Mouse (Mus musculus): ENCODE data around the gene Gm11444. TPM values are rescaled to one million over a fixed set of nuclear protein-coding genes. Genes with fewer than 3 reads are reported as not detected.

Gm11444 gene
- polyA plus RNA-seq, 1 experiment from 2014 or later: not detected

GRCm38 (mm10) chr11:85800380-85800779 is 49.8 kb downstream of the Gm11444 start:
- no peak for DNase-seq (ENCODE audit: low spot score)
- Histone ChIP-seq H3K36me3 (ENCODE audit: control insufficient read depth, insufficient read depth, low read length) (no peaks in the 10 kb centered on the region), H3K27me3 (replicated peaks; ENCODE audit: control insufficient read depth, insufficient read depth, low read length) (no peaks in the 10 kb centered on the region), H3K27ac (replicated peaks; ENCODE audit: low read depth, low read length) (no peak overlapping the region), H3K9ac (ENCODE audit: low read depth, low read length) (no peak overlapping the region), H3K4me1 (ENCODE audit: control insufficient read depth, insufficient read depth, low read length) (no peaks in the 10 kb centered on the region), H3K4me3 (ENCODE audit: low read depth, low read length) (no peak overlapping the region), H3K4me2 (ENCODE audit: low read depth, low read length) (no peak overlapping the region), H3K9me3 (ENCODE audit: control insufficient read depth, low read length) (no peaks in the 10 kb centered on the region)
- no peak for ATAC-seq (ENCODE audit: low read depth)
- 54% methylated on average over 11 of the region's 11 CpGs for WGBS

- ATAC-seq (ENCODE audit: low read depth) (peak; percentile 35; the same call in 1 of the 2 replicates), DNase-seq (ENCODE audit: low spot score) (no peak)
- no peak overlapping the region for H3K4me3 ChIP-seq (ENCODE audit: low read depth, low read length)
- H3K4me1 ChIP-seq (ENCODE audit: control insufficient read depth, insufficient read depth, low read length): no peaks in the 10 kb centered on the region
- H3K27me3 ChIP-seq (replicated peaks; ENCODE audit: control insufficient read depth, insufficient read depth, low read length): no peaks in the 10 kb centered on the region
- 56% methylated on average over 19 of the region's 19 CpGs for WGBS
- H3K9me3 ChIP-seq (ENCODE audit: control insufficient read depth, low read length): no peaks in the 10 kb centered on the region
- no peak overlapping the region for H3K27ac ChIP-seq (replicated peaks; ENCODE audit: low read depth, low read length)
- H3K4me2 ChIP-seq (ENCODE audit: low read depth, low read length): no peak overlapping the region
- no peak overlapping the region for H3K9ac ChIP-seq (ENCODE audit: low read depth, low read length)
- H3K36me3 ChIP-seq (ENCODE audit: control insufficient read depth, insufficient read depth, low read length): no peaks in the 10 kb centered on the region
Measured at GRCm38 (mm10) chr11:85799856-85800255, 50.3 kb downstream of the Gm11444 start.

GRCm38 (mm10) chr11:85799456-85799855 is 50.7 kb downstream of the Gm11444 start:
- no peaks in the 10 kb centered on the region for H3K36me3 ChIP-seq (ENCODE audit: control insufficient read depth, insufficient read depth, low read length)
- no peaks in the 10 kb centered on the region for H3K9me3 ChIP-seq (ENCODE audit: control insufficient read depth, low read length)
- no peaks in the 10 kb centered on the region for H3K4me1 ChIP-seq (ENCODE audit: control insufficient read depth, insufficient read depth, low read length)
- H3K4me3 ChIP-seq (ENCODE audit: low read depth, low read length): no peak overlapping the region
- H3K27ac ChIP-seq (replicated peaks; ENCODE audit: low read depth, low read length): no peak overlapping the region
- no peak for ATAC-seq (ENCODE audit: low read depth)
- 72% methylated on average over 4 of the region's 4 CpGs for WGBS
- H3K9ac ChIP-seq (ENCODE audit: low read depth, low read length): no peak overlapping the region
- H3K27me3 ChIP-seq (replicated peaks; ENCODE audit: control insufficient read depth, insufficient read depth, low read length): no peaks in the 10 kb centered on the region
- no peak overlapping the region for H3K4me2 ChIP-seq (ENCODE audit: low read depth, low read length)
- no peak for DNase-seq (ENCODE audit: low spot score)

Other genes starting within 250 kb of the Gm11444 start
- gene Tbx2, start 17.8 kb downstream of the Gm11444 start, polyA plus RNA-seq (2014; fragmentation: Nextera tagmentation; extraction: Ambion mirVana): 6.3 and 6.5 TPM in 2 replicates
- gene Tbx4, start 36.1 kb upstream of the Gm11444 start, polyA plus RNA-seq (2014; fragmentation: Nextera tagmentation; extraction: Ambion mirVana): 0.85 and 1.4 TPM in 2 replicates